Mouse (Mus musculus): ENCODE results near the gene Cdkal1. TPM values are rescaled to one million over a fixed set of nuclear protein-coding genes. Genes with fewer than 3 reads are reported as not detected.

The Cdkal1 gene
- polyA plus RNA-seq, 1 experiment: 6.5 TPM

DNA sequence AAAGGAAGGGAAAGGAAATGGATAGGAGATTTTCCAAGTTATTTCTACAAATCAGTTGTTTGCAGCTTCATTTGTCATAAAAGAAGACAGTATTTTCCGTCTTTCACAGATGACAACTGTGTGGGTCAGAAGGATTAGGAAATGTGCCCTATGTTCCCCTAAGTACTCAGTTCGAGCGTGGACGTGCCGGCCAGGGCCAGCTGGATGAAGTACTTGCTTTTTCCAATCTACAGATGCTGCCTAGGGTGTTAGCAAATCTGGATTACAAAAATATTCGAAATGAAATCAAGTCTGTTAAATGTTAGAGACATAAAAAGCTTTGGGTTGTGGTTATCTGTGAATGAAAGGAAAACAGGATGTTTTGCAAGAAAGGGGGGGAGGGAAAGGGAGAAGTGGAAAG lies 444.3 kb downstream of the Cdkal1 start:
- Histone ChIP-seq H3K4me1 (ENCODE audit: control insufficient read depth, insufficient read depth, low read length) (peaks cover 2% of the 10 kb centered on the region; the same call in 1 of the 2 replicates), H3K4me3 (ENCODE audit: insufficient read depth, low read length) (no peak overlapping the region), H3K27ac (ENCODE audit: insufficient read depth, low read length) (no peak overlapping the region)
- TF ChIP-seq POLR2A (IDR thresholded peaks at IDR 0.05; ENCODE audit: extremely low read depth, insufficient read depth, low read length): no peak
- no peak for TF ChIP-seq CTCF (IDR thresholded peaks at IDR 0.05; ENCODE audit: extremely low read depth, insufficient read depth, low read length)

DNA sequence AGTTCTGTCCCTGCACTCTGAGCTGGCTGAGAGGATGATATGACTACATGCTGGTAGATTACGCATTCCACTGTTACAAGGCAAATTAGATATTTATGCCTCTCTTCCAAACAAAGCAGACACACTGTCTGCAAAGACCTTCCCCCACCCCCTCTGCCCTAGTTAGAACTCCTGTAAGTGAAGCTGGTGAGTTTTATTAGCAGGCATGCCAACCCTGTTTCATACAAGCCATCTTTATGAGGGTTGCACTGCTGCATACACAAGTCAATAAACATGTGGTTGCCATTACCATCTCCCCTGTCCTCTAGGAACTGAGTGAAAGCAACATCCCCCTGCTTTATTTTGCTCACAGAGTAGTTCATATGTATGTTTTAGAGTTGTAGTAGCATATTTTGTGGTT lies 447.9 kb downstream of the Cdkal1 start:
- no peak overlapping the region for H3K4me3 ChIP-seq (ENCODE audit: insufficient read depth, low read length)
- H3K27ac ChIP-seq (ENCODE audit: insufficient read depth, low read length): no peak overlapping the region
- TF ChIP-seq CTCF (IDR thresholded peaks at IDR 0.05; ENCODE audit: extremely low read depth, insufficient read depth, low read length): no peak
- TF ChIP-seq POLR2A (IDR thresholded peaks at IDR 0.05; ENCODE audit: extremely low read depth, insufficient read depth, low read length): no peak
- no peaks in the 10 kb centered on the region; the same call in 1 of the 2 replicates for H3K4me1 ChIP-seq (ENCODE audit: control insufficient read depth, insufficient read depth, low read length)

DNA sequence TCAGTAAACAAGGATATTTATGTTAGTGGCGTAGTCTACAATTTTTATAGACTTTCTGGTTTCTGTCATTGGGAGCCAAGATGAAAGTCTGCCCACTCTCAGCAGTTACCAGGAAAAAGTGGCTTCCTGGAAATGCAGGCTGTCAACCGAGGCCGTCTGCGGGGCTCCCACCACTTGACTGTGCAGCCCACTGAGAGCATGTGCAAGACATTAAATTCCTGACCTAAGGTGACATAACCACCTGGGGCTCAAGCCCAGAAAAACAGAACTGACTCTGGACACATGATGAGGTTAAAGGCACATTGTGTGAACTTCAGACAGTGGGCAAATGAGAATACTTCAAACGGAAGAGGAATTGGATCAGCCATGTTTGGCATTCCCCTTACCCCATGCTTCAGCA lies 450.2 kb downstream of the Cdkal1 start:
- Histone ChIP-seq H3K27ac (ENCODE audit: insufficient read depth, low read length) (no peak overlapping the region), H3K4me3 (ENCODE audit: insufficient read depth, low read length) (no peak overlapping the region), H3K4me1 (ENCODE audit: control insufficient read depth, insufficient read depth, low read length) (no peaks in the 10 kb centered on the region; the same call in 1 of the 2 replicates)
- TF ChIP-seq CTCF (IDR thresholded peaks at IDR 0.05; ENCODE audit: extremely low read depth, insufficient read depth, low read length): no peak

- no peak for TF ChIP-seq CTCF (IDR thresholded peaks at IDR 0.05; ENCODE audit: extremely low read depth, insufficient read depth, low read length)
- Histone ChIP-seq H3K4me1 (ENCODE audit: control insufficient read depth, insufficient read depth, low read length) (no peaks in the 10 kb centered on the region; the same call in 1 of the 2 replicates), H3K27ac (ENCODE audit: insufficient read depth, low read length) (no peak overlapping the region), H3K4me3 (ENCODE audit: insufficient read depth, low read length) (no peak overlapping the region)
Observed at GRCm38 (mm10) chr13:29403217-29403616, 452.3 kb downstream of the Cdkal1 start.

DNA sequence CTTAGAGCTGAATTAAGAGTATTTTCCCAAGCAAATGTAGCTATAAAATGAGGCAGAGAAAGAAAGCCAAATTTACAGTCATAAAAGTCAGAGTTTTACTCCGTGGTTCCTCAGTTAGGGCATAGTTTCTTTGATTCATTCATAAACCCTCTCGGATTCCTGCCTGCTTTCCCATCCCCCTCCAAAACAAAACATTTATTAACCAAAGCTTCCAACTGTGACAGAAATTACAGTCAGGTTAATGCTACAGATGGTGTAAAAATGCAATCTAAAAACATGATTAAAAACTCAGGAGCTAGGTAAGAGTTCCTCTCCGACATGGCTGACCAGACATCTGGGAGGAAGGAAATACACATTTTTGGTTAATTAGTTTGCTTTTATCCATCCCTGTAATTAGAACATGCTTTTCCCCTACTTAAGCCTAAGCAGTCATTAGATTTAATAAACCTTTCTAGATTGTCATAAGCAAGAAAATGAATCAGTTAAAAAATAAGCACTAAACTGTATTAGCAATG lies 452.9 kb downstream of the Cdkal1 start:
- TF ChIP-seq CTCF (IDR thresholded peaks at IDR 0.05; ENCODE audit: extremely low read depth, insufficient read depth, low read length): no peak
- TF ChIP-seq POLR2A (IDR thresholded peaks at IDR 0.05; ENCODE audit: extremely low read depth, insufficient read depth, low read length): no peak
- Histone ChIP-seq H3K27ac (ENCODE audit: insufficient read depth, low read length) (no peak overlapping the region), H3K4me1 (ENCODE audit: control insufficient read depth, insufficient read depth, low read length) (no peaks in the 10 kb centered on the region; the same call in 1 of the 2 replicates), H3K4me3 (ENCODE audit: insufficient read depth, low read length) (no peak overlapping the region)

- TF ChIP-seq CTCF (IDR thresholded peaks at IDR 0.05; ENCODE audit: extremely low read depth, insufficient read depth, low read length): no peak
- no peak for TF ChIP-seq POLR2A (IDR thresholded peaks at IDR 0.05; ENCODE audit: extremely low read depth, insufficient read depth, low read length)
- Histone ChIP-seq H3K27ac (ENCODE audit: insufficient read depth, low read length) (no peak overlapping the region), H3K4me1 (ENCODE audit: control insufficient read depth, insufficient read depth, low read length) (no peaks in the 10 kb centered on the region), H3K4me3 (ENCODE audit: insufficient read depth, low read length) (no peak overlapping the region)
Observed at GRCm38 (mm10) chr13:29399908-29400307, 455.6 kb downstream of the Cdkal1 start.

GRCm38 (mm10) chr13:29398456-29398855 lies 457.0 kb downstream of the Cdkal1 start:
- Histone ChIP-seq H3K4me1 (ENCODE audit: control insufficient read depth, insufficient read depth, low read length) (no peaks in the 10 kb centered on the region), H3K4me3 (ENCODE audit: insufficient read depth, low read length) (no peak overlapping the region), H3K27ac (ENCODE audit: insufficient read depth, low read length) (no peak overlapping the region)
- no peak for TF ChIP-seq POLR2A (IDR thresholded peaks at IDR 0.05; ENCODE audit: extremely low read depth, insufficient read depth, low read length)
- no peak for TF ChIP-seq CTCF (IDR thresholded peaks at IDR 0.05; ENCODE audit: extremely low read depth, insufficient read depth, low read length)

DNA sequence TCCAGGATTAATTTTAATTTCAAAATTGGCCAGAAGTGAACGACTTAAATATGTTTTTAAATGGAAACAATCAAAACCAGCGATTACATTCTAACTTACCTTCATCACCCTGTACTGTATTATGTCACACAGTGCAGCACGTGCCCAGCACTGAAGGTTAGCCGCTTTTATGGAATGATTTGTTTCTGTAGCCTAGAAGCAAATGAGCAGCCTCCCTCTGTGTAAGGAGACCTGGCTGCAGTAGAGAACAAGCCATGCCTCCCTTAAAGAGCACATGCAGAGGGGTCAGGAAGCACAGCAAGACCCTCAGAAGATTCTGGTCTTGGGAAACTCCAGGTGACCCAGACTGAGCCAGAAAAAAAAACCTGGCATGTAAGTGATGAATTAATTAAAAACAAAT lies 459.8 kb downstream of the Cdkal1 start:
- TF ChIP-seq POLR2A (IDR thresholded peaks at IDR 0.05; ENCODE audit: extremely low read depth, insufficient read depth, low read length): no peak
- no peak for TF ChIP-seq CTCF (IDR thresholded peaks at IDR 0.05; ENCODE audit: extremely low read depth, insufficient read depth, low read length)
- Histone ChIP-seq H3K4me3 (ENCODE audit: insufficient read depth, low read length) (no peak overlapping the region), H3K4me1 (ENCODE audit: control insufficient read depth, insufficient read depth, low read length) (no peaks in the 10 kb centered on the region), H3K27ac (ENCODE audit: insufficient read depth, low read length) (no peak overlapping the region)

- H3K4me3 ChIP-seq (ENCODE audit: insufficient read depth, low read length): no peak overlapping the region
- no peak overlapping the region for H3K27ac ChIP-seq (ENCODE audit: insufficient read depth, low read length)
- H3K4me1 ChIP-seq (ENCODE audit: control insufficient read depth, insufficient read depth, low read length): no peaks in the 10 kb centered on the region
- TF ChIP-seq POLR2A (IDR thresholded peaks at IDR 0.05; ENCODE audit: extremely low read depth, insufficient read depth, low read length): no peak
- no peak for TF ChIP-seq CTCF (IDR thresholded peaks at IDR 0.05; ENCODE audit: extremely low read depth, insufficient read depth, low read length)
Observed at GRCm38 (mm10) chr13:29390025-29390424, 465.4 kb downstream of the Cdkal1 start.

GRCm38 (mm10) chr13:29388918-29389317 lies 466.6 kb downstream of the Cdkal1 start:
- Histone ChIP-seq H3K27ac (ENCODE audit: insufficient read depth, low read length) (no peak overlapping the region), H3K4me1 (ENCODE audit: control insufficient read depth, insufficient read depth, low read length) (no peaks in the 10 kb centered on the region), H3K4me3 (ENCODE audit: insufficient read depth, low read length) (no peak overlapping the region)
- TF ChIP-seq POLR2A (IDR thresholded peaks at IDR 0.05; ENCODE audit: extremely low read depth, insufficient read depth, low read length) (no peak), CTCF (IDR thresholded peaks at IDR 0.05; ENCODE audit: extremely low read depth, insufficient read depth, low read length) (no peak)
